Mouse (Mus musculus) midbrain, postnatal 0 days (tissue): Measurements from ENCODE around the gene Mien1. TPM values are rescaled to one million over a fixed set of nuclear protein-coding genes. Genes with fewer than 3 reads are reported as not detected.

Source experiments
- ATAC-seq: fragments of 200-750 bp; cut with Nextera tagmentation; 2 replicates; pipeline ENCODE4 v1.8.0; 2017; ENCODE audit warnings: moderate number of reproducible peaks, mild to moderate bottlenecking, moderate TSS enrichment, moderate library complexity; ENCODE audit not compliant: low FRiP score
- DNase-seq: peaks from one replicate; pipeline ENCODE4 v3.0.0-alpha.2; 2015; ENCODE audit warnings: low spot score
- H3K27ac ChIP-seq: fragments of 300-500 bp; sonication (generic); 2 replicates; pipeline ENCODE4 v1.5.1; 2014; ENCODE audit warnings: low read depth, mild to moderate bottlenecking, low read length, mixed read lengths
- H3K27me3 ChIP-seq: fragments of 300-500 bp; sonication (generic); 2 replicates; pipeline ENCODE4 v1.6.1; 2014; ENCODE audit warnings: low read length, control low read depth, mixed read lengths; ENCODE audit not compliant: insufficient read depth
- H3K36me3 ChIP-seq: fragments of 300-500 bp; sonication (generic); 2 replicates; pipeline ENCODE4 v1.6.1; 2014; ENCODE audit warnings: low read length, control low read depth, mixed read lengths; ENCODE audit not compliant: insufficient read depth
- H3K4me1 ChIP-seq: fragments of 300-500 bp; sonication (generic); 2 replicates; pipeline ENCODE4 v1.6.1; 2014; ENCODE audit warnings: mild to moderate bottlenecking, control low read depth, antibody characterized with exemption, low read length, mixed read lengths; ENCODE audit not compliant: insufficient read depth
- H3K4me2 ChIP-seq: fragments of 300-500 bp; sonication (generic); 2 replicates; pipeline ENCODE4 v1.6.1; 2014; ENCODE audit warnings: low read depth, mild to moderate bottlenecking, low read length, mixed read lengths; ENCODE audit not compliant: poor library complexity, severe bottlenecking
- H3K4me3 ChIP-seq: fragments of 300-500 bp; sonication (generic); 2 replicates; pipeline ENCODE4 v1.5.1; 2014; ENCODE audit warnings: low read depth, mild to moderate bottlenecking, low read length, moderate library complexity
- H3K9ac ChIP-seq: fragments of 300-500 bp; sonication (generic); replicated peaks from 2 replicates; pipeline ENCODE4 v1.6.1; 2014; ENCODE audit warnings: mild to moderate bottlenecking, low read length, moderate library complexity, mixed read lengths; ENCODE audit not compliant: poor library complexity, severe bottlenecking
- H3K9me3 ChIP-seq: fragments of 300-500 bp; sonication (generic); 2 replicates; pipeline ENCODE4 v1.6.1; 2016; ENCODE audit warnings: low read length, control low read depth
- CTCF ChIP-seq: IDR thresholded peaks from 2 replicates; pipeline ENCODE4 v1.5.1; 2016; ENCODE audit warnings: antibody characterized with exemption, mild to moderate bottlenecking
- WGBS: fragments of 180-500 bp; shearing (Covaris S2); extraction: QIAGEN DNeasy Blood & Tissue Kit; methylation state at CpG from one replicate; pipeline ENCODE4 v1.1.7; 2014; 5-methylcytosine and 5-hydroxymethylcytosine counted together
- polyA plus RNA-seq: library from polyadenylated mRNA; unstranded; fragments of >200 nt; fragmentation: Nextera tagmentation; extraction: Ambion mirVana; gene quantifications from 2 replicates; pipeline ENCODE4 v1.2.1, GENCODE M21; 2015
- total RNA-seq: library from RNA; depleted of rRNA; stranded (reverse); fragments of >200 nt; gene quantifications from 2 replicates; pipeline ENCODE4 v1.2.3, GENCODE M21; 2014

The Mien1 gene
- total and polyA plus RNA-seq, 2 experiments from 2014 or later = 68.3 to 243 TPM

DNA sequence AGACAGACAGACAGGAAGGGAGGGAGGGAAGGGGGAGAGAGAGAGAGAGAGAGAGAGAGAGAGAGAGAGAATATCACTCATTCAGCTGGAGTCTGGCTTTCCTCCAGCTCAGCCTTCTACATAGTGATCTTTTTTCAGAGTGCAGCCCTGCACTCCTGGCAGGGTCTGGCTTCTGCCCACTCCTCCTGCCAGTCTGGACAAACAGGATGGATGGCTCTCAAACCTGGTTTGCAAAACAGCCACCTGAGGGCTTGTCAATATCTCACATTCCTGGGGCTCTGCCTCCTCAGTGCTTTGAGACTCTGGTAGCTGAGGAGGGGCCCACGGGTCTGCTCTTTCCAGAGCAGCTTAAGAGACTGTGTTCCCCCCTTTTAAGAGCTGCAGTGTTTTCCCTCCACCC is 6.4 kb upstream of the Mien1 start:
- Histone ChIP-seq H3K36me3 (no peaks in the 10 kb centered on the region), H3K4me2 (no peak overlapping the region), H3K4me1 (no peaks in the 10 kb centered on the region), H3K4me3 (no peak overlapping the region), H3K9ac (no peak overlapping the region), H3K27me3 (peaks cover 7% of the 10 kb centered on the region; the same call in 1 of the 2 replicates), H3K9me3 (no peaks in the 10 kb centered on the region), H3K27ac (no peak overlapping the region)
- WGBS = 46% methylated on average over 1 of the region's 1 CpGs
- DNase-seq (no peak), ATAC-seq (no peak)
- no peak for TF ChIP-seq CTCF

DNA sequence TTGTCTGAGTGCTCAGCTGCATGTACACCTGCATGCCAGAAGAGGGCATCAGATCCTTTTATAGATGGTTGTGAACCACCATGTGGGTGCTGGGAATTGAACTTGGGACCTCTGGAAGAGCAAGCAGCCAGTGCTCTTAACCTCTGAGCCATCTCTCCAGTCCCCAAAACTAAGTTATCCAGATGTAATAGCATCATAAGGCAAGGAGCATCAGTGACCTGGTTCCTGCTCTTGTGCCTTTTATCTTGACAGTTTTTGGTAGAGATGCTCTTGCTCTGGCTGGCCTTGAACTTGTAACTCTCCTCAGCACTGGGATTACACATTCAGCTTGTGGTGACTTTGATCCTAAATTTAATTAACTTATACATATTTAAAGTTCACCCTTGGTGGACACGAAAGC is 4.9 kb upstream of the Mien1 start:
- ATAC-seq (no peak), DNase-seq (no peak)
- 83% methylated on average over 1 of the region's 1 CpGs for WGBS
- Histone ChIP-seq H3K4me3 (no peak overlapping the region), H3K36me3 (no peaks in the 10 kb centered on the region), H3K4me1 (no peaks in the 10 kb centered on the region), H3K4me2 (no peak overlapping the region), H3K27ac (no peak overlapping the region), H3K27me3 (peaks cover 7% of the 10 kb centered on the region; the same call in 1 of the 2 replicates), H3K9ac (no peak overlapping the region), H3K9me3 (no peaks in the 10 kb centered on the region)
- TF ChIP-seq CTCF = no peak

DNA sequence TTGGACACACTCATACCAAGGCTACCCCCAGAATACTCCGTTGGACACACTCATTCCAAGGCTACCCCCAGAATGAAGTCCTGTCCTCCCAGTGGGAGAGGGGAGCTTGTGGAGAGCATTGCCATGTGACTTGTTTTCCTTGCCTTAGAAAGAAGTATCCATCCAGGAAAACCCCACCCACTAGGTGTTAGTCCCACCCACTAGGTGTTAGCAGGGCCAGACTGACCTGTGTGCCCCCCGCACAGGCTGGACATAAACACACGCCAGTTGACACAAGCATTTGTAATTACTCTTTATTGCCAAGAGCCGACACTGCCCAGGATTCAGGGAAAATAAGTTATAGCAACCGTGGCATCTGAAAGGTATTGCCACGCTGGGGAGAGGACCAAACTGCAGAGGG is 1.4 kb downstream of the Mien1 start:
- H3K9me3 ChIP-seq = no peaks in the 10 kb centered on the region
- H3K27me3 ChIP-seq = no peaks in the 10 kb centered on the region
- H3K4me2 ChIP-seq = no peak overlapping the region
- WGBS = 85% methylated on average over 6 of the region's 6 CpGs
- TF ChIP-seq CTCF = no peak
- DNase-seq = no peak
- no peak for ATAC-seq
- no peak overlapping the region for H3K4me3 ChIP-seq
- 0 out of 2 replicates have a peak, but pooled peaks cover 4% of the 10 kb centered on the region for H3K4me1 ChIP-seq
- peaks cover 8% of the 10 kb centered on the region for H3K36me3 ChIP-seq
- H3K9ac ChIP-seq = no peak overlapping the region
- no peak overlapping the region for H3K27ac ChIP-seq

DNA sequence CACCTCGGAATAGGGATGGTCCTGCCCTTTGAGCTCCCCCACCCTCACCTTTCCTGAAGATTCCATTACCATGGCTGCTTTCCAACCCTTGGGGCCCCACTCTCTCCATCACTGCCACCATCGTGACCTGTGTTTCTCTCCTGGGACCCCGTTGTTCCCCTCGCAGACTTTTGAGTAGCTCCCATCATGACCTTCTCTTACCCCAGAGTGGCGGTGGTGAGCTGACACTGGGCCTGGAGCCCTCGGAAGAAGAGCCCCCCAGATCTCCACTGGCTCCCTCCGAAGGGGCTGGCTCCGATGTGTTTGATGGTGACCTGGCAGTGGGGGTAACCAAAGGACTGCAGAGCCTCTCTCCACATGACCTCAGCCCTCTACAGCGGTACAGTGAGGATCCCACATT is 3.1 kb downstream of the Mien1 start:
- no peak overlapping the region for H3K4me3 ChIP-seq
- 0 out of 2 replicates have a peak, but pooled peaks cover 4% of the 10 kb centered on the region for H3K4me1 ChIP-seq
- no peak overlapping the region for H3K4me2 ChIP-seq
- DNase-seq = no peak
- WGBS = 97% methylated on average over 9 of the region's 9 CpGs
- no peak overlapping the region for H3K9ac ChIP-seq
- no peak for ATAC-seq
- no peak overlapping the region for H3K27ac ChIP-seq
- H3K27me3 ChIP-seq = no peaks in the 10 kb centered on the region
- no peak for TF ChIP-seq CTCF
- H3K9me3 ChIP-seq = no peaks in the 10 kb centered on the region
- H3K36me3 ChIP-seq = peaks cover 8% of the 10 kb centered on the region

DNA sequence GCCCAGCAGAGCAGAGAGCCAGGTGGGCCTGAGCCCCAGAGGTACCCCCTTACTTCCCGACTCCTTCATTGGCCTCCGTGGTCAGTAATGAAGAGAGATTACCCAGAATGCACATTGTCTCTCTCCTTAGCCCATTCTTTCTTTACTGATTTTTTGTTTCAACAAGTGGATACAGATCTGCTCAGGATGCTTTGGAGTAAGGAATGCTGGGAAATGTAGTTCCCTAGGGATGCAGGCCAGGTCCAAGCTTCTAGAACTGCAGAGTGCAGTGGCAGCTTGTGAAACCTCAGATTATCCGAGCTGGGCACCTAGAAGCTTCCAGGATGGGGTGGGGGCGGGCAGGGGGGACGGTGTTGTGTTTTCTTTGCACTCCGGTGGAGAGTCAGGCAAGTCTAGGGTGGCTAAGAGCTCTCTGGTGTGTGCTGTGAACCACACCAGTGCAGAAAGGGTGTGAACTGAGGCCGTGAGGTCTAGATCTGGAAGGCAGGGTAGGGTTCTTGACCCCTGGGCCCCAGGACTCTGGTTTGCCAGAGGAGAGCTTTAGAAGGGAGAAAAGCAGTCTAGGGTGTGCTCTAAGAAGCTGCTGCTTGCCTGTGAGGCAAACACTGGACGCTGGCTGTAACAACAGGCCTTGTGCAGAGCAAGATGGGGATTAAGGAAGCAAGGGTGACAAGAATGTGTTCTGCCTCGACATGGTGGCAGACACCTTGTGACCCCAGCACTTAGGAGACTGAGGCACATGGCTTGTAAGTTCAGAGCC is 6.9 kb downstream of the Mien1 start:
- Histone ChIP-seq H3K4me3 (no peak overlapping the region), H3K36me3 (peaks cover 8% of the 10 kb centered on the region), H3K4me1 (no peaks in the 10 kb centered on the region), H3K9me3 (no peaks in the 10 kb centered on the region), H3K27ac (no peak overlapping the region), H3K9ac (no peak overlapping the region), H3K4me2 (no peak overlapping the region), H3K27me3 (no peaks in the 10 kb centered on the region)
- DNase-seq (no peak), ATAC-seq (no peak)
- TF ChIP-seq CTCF = no peak
- WGBS = 84% methylated on average over 9 of the region's 9 CpGs

DNA sequence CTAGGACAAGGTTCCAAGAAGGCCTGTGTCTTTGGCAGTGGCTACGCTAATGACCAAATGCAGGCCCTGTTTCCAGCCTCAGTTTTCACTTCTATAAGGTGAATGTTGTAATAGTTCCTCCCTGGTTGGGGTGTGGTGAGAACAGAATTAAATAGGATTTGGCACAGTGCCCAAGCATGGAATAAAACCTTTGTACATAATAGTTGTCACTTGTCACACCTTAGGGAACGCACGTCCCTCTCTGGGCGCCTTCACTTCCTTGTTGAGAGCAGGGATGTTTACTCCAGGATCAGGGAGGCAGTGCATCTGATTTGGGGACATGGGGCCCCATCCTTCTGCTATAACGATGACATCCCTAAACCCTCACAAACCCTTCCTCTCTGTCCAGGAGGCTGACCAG is 10.4 kb downstream of the Mien1 start:
- no peaks in the 10 kb centered on the region for H3K36me3 ChIP-seq
- no peak overlapping the region for H3K4me2 ChIP-seq
- no peak overlapping the region for H3K4me3 ChIP-seq
- no peaks in the 10 kb centered on the region for H3K27me3 ChIP-seq
- ATAC-seq (no peak), DNase-seq (no peak)
- H3K9me3 ChIP-seq = no peaks in the 10 kb centered on the region
- no peak overlapping the region for H3K9ac ChIP-seq
- 80% methylated on average over 5 of the region's 5 CpGs for WGBS
- TF ChIP-seq CTCF = no peak
- H3K4me1 ChIP-seq = no peaks in the 10 kb centered on the region
- H3K27ac ChIP-seq = no peak overlapping the region
